Mouse (Mus musculus) liver, embryonic 13.5 days (tissue): ENCODE results near the gene Fam32a. TPM values are rescaled to one million over a fixed set of nuclear protein-coding genes. Genes with fewer than 3 reads are reported as not detected.

Experiments used
- ATAC-seq: fragments of 200-750 bp; cut with Nextera tagmentation; 2 replicates; pipeline ENCODE4 v1.8.0; 2017; ENCODE audit warnings: low read depth, mild to moderate bottlenecking, moderate number of reproducible peaks, moderate library complexity
- DNase-seq: peaks from one replicate; pipeline ENCODE4 v3.0.0; 2022
- H3K27ac ChIP-seq: fragments of 300-500 bp; sonication (generic); 2 replicates; pipeline ENCODE4 v1.5.1; 2015; ENCODE audit warnings: moderate library complexity, mild to moderate bottlenecking, inconsistent platforms
- H3K27me3 ChIP-seq: fragments of 300-500 bp; sonication (generic); 2 replicates; pipeline ENCODE4 v1.6.1; 2015; ENCODE audit warnings: mild to moderate bottlenecking, inconsistent platforms
- H3K36me3 ChIP-seq: fragments of 300-500 bp; sonication (generic); 2 replicates; pipeline ENCODE4 v1.6.1; 2015; ENCODE audit warnings: mild to moderate bottlenecking, inconsistent platforms
- H3K4me1 ChIP-seq: fragments of 300-500 bp; sonication (generic); replicated peaks from 2 replicates; pipeline ENCODE4 v1.6.1; 2015; ENCODE audit warnings: inconsistent platforms
- H3K4me2 ChIP-seq: fragments of 300-500 bp; sonication (generic); 2 replicates; pipeline ENCODE4 v1.6.1; 2015; ENCODE audit warnings: inconsistent platforms, mild to moderate bottlenecking, moderate library complexity
- H3K4me3 ChIP-seq: fragments of 300-500 bp; sonication (generic); replicated peaks from 2 replicates; pipeline ENCODE4 v1.5.1; 2015; ENCODE audit warnings: mild to moderate bottlenecking, inconsistent platforms
- H3K9ac ChIP-seq: fragments of 300-500 bp; sonication (generic); 2 replicates; pipeline ENCODE4 v1.6.1; 2015; ENCODE audit warnings: mild to moderate bottlenecking, inconsistent platforms
- H3K9me3 ChIP-seq: fragments of 300-500 bp; sonication (generic); replicated peaks from 2 replicates; pipeline ENCODE4 v1.6.1; 2016; ENCODE audit warnings: inconsistent platforms
- WGBS: fragments of 180-500 bp; shearing (Covaris S2); methylation state at CpG from one replicate; pipeline ENCODE4 v1.1.7; 2015; ENCODE audit not compliant: insufficient replicate concordance; 5-methylcytosine and 5-hydroxymethylcytosine counted together
- polyA plus RNA-seq: library from polyadenylated mRNA; unstranded; fragments of >200 nt; fragmentation: Nextera tagmentation; extraction: Ambion mirVana; gene quantifications from 2 replicates; pipeline ENCODE4 v1.2.1, GENCODE M21; 2015

The Fam32a gene
- polyA plus RNA-seq, 1 experiment from 2014 or later = 38.8 TPM

GRCm38 (mm10) chr8:72265342-72265741, 45.8 kb downstream of the Fam32a start:
- ATAC-seq (no peak), DNase-seq (no peak)
- Histone ChIP-seq H3K36me3 (no peaks in the 10 kb centered on the region), H3K9me3 (no peaks in the 10 kb centered on the region), H3K4me1 (peaks cover 17% of the 10 kb centered on the region), H3K4me3 (no peak overlapping the region), H3K27me3 (no peaks in the 10 kb centered on the region), H3K4me2 (no peak overlapping the region), H3K9ac (no peak overlapping the region), H3K27ac (no peak overlapping the region)
- WGBS = 46% methylated on average over 6 of the region's 7 CpGs

- Histone ChIP-seq H3K36me3 (no peaks in the 10 kb centered on the region), H3K4me1 (peaks cover 30% of the 10 kb centered on the region), H3K27me3 (no peaks in the 10 kb centered on the region), H3K4me2 (no peak overlapping the region), H3K27ac (no peak overlapping the region), H3K4me3 (no peak overlapping the region), H3K9ac (no peak overlapping the region), H3K9me3 (no peaks in the 10 kb centered on the region)
- DNase-seq = no peak
- ATAC-seq = no peak
These were observed 47.1 kb downstream of the Fam32a start for GRCm38 (mm10) chr8:72266671-72267070.

GRCm38 (mm10) chr8:72267106-72267505, 47.6 kb downstream of the Fam32a start:
- ATAC-seq (no peak), DNase-seq (no peak)
- Histone ChIP-seq H3K4me2 (no peak overlapping the region), H3K4me3 (no peak overlapping the region), H3K4me1 (peaks cover 34% of the 10 kb centered on the region), H3K27ac (no peak overlapping the region), H3K36me3 (no peaks in the 10 kb centered on the region), H3K9ac (no peak overlapping the region), H3K27me3 (no peaks in the 10 kb centered on the region), H3K9me3 (no peaks in the 10 kb centered on the region)
- WGBS = 93% methylated on average over 8 of the region's 8 CpGs

- DNase-seq = peak; percentile 69
- H3K9me3 ChIP-seq = no peaks in the 10 kb centered on the region
- peaks cover 37% of the 10 kb centered on the region for H3K4me1 ChIP-seq
- ATAC-seq = peak; percentile 84
- peak overlapping the region; percentile 53 for H3K4me2 ChIP-seq
- no peaks in the 10 kb centered on the region for H3K27me3 ChIP-seq
- peak overlapping the region; percentile 45 for H3K9ac ChIP-seq
- no peak overlapping the region; the same call in 1 of the 2 replicates for H3K4me3 ChIP-seq
- H3K27ac ChIP-seq = peak overlapping the region; percentile 71
- WGBS = 19% methylated on average over 15 of the region's 15 CpGs
- no peaks in the 10 kb centered on the region for H3K36me3 ChIP-seq
These were observed 48.8 kb downstream of the Fam32a start for GRCm38 (mm10) chr8:72268356-72268755.

- Histone ChIP-seq H3K9ac (no peak overlapping the region), H3K36me3 (no peaks in the 10 kb centered on the region), H3K27me3 (no peaks in the 10 kb centered on the region; the same call in 1 of the 2 replicates), H3K9me3 (no peaks in the 10 kb centered on the region), H3K4me2 (no peak overlapping the region), H3K4me1 (peaks cover 37% of the 10 kb centered on the region), H3K27ac (no peak overlapping the region), H3K4me3 (no peak overlapping the region)
- ATAC-seq = no peak
- no peak for DNase-seq
- 79% methylated on average over 12 of the region's 12 CpGs for WGBS
These were observed 51.1 kb downstream of the Fam32a start for GRCm38 (mm10) chr8:72270606-72271005.

- no peak overlapping the region for H3K4me3 ChIP-seq
- H3K27ac ChIP-seq = no peak overlapping the region
- 25% methylated on average over 11 of the region's 11 CpGs for WGBS
- no peaks in the 10 kb centered on the region for H3K36me3 ChIP-seq
- peaks cover 37% of the 10 kb centered on the region for H3K4me1 ChIP-seq
- no peak overlapping the region for H3K4me2 ChIP-seq
- no peaks in the 10 kb centered on the region for H3K9me3 ChIP-seq
- H3K27me3 ChIP-seq = peaks cover 3% of the 10 kb centered on the region; the same call in 1 of the 2 replicates
- no peak for DNase-seq
- ATAC-seq = no peak
- H3K9ac ChIP-seq = no peak overlapping the region
These were observed 51.6 kb downstream of the Fam32a start for GRCm38 (mm10) chr8:72271051-72271660.

- H3K27ac ChIP-seq = no peak overlapping the region
- H3K4me1 ChIP-seq = peaks cover 39% of the 10 kb centered on the region
- ATAC-seq (no peak), DNase-seq (no peak)
- no peak overlapping the region for H3K4me3 ChIP-seq
- WGBS = 43% methylated on average over 3 of the region's 3 CpGs
- H3K9ac ChIP-seq = no peak overlapping the region
- H3K4me2 ChIP-seq = no peak overlapping the region
- peaks cover 5% of the 10 kb centered on the region; the same call in 1 of the 2 replicates for H3K27me3 ChIP-seq
- H3K9me3 ChIP-seq = no peaks in the 10 kb centered on the region
- H3K36me3 ChIP-seq = no peaks in the 10 kb centered on the region
These were observed 52.2 kb downstream of the Fam32a start for GRCm38 (mm10) chr8:72271691-72272090.

- no peak overlapping the region for H3K9ac ChIP-seq
- DNase-seq = peak; percentile 45
- no peak overlapping the region for H3K4me2 ChIP-seq
- no peaks in the 10 kb centered on the region for H3K36me3 ChIP-seq
- H3K4me3 ChIP-seq = no peak overlapping the region
- peaks cover 46% of the 10 kb centered on the region for H3K4me1 ChIP-seq
- H3K27ac ChIP-seq = no peak overlapping the region
- H3K27me3 ChIP-seq = peaks cover 5% of the 10 kb centered on the region; the same call in 1 of the 2 replicates
- H3K9me3 ChIP-seq = no peaks in the 10 kb centered on the region
- WGBS = 11% methylated on average over 3 of the region's 3 CpGs
- no peak for ATAC-seq
These were observed 52.8 kb downstream of the Fam32a start for GRCm38 (mm10) chr8:72272361-72272760.

- H3K9ac ChIP-seq = no peak overlapping the region
- H3K27me3 ChIP-seq = peaks cover 5% of the 10 kb centered on the region; the same call in 1 of the 2 replicates
- no peak overlapping the region for H3K4me2 ChIP-seq
- DNase-seq (no peak), ATAC-seq (no peak)
- WGBS = 76% methylated on average over 1 of the region's 1 CpGs
- peaks cover 47% of the 10 kb centered on the region for H3K4me1 ChIP-seq
- H3K36me3 ChIP-seq = no peaks in the 10 kb centered on the region
- no peaks in the 10 kb centered on the region for H3K9me3 ChIP-seq
- no peak overlapping the region for H3K27ac ChIP-seq
- no peak overlapping the region for H3K4me3 ChIP-seq
These were observed 53.7 kb downstream of the Fam32a start for GRCm38 (mm10) chr8:72273111-72273770.

GRCm38 (mm10) chr8:72273807-72274206, 54.3 kb downstream of the Fam32a start:
- ATAC-seq (no peak), DNase-seq (no peak)
- H3K9ac ChIP-seq = no peak overlapping the region
- WGBS = 39% methylated on average over 5 of the region's 5 CpGs
- no peaks in the 10 kb centered on the region for H3K36me3 ChIP-seq
- H3K9me3 ChIP-seq = no peaks in the 10 kb centered on the region
- H3K27ac ChIP-seq = no peak overlapping the region
- no peak overlapping the region for H3K4me3 ChIP-seq
- peaks cover 5% of the 10 kb centered on the region; the same call in 1 of the 2 replicates for H3K27me3 ChIP-seq
- H3K4me1 ChIP-seq = peaks cover 41% of the 10 kb centered on the region
- H3K4me2 ChIP-seq = no peak overlapping the region
